Mouse (Mus musculus) layer of hippocampus, adult 2 months (tissue): ENCODE data around the gene Gabrg3. TPM values are rescaled to one million over a fixed set of nuclear protein-coding genes. Genes with fewer than 3 reads are reported as not detected.

Source experiments
- DNase-seq, 2 experiments: peaks; one replicate each; pipeline ENCODE4 v3.0.0; 2022; ENCODE audit warnings: low spot score in 2 of 2
- H3K27ac ChIP-seq: fragments of 200-600 bp; 2 replicates; pipeline ENCODE4 v1.8.1; 2022
- H3K4me3 ChIP-seq: fragments of 200-600 bp; 2 replicates; pipeline ENCODE4 v1.8.1; 2022; ENCODE audit warnings: mild to moderate bottlenecking
- CTCF ChIP-seq: fragments of 200-600 bp; conservative IDR thresholded peaks from 2 replicates; pipeline ENCODE4 v1.8.1; 2022; ENCODE audit warnings: antibody characterized with exemption, mild to moderate bottlenecking, moderate library complexity
- long read RNA-seq, 2 experiments: library from polyadenylated mRNA; stranded (forward); transcript quantifications; one replicate each; pipeline ENCODE4 v2.0.0; 2021; ENCODE audit warnings: borderline mapping rate in 2 of 2
- total RNA-seq, 2 experiments: library from RNA; stranded (reverse); gene quantifications; 2 replicates each; pipeline ENCODE4 v1.2.3; 2021

The Gabrg3 gene
- 10 to 100 TPM; 15.5 to 15.8 TPM for total RNA-seq
- long read RNA-seq, experiment 1, partial matches to known transcripts = 0 of 3 reads
- long read RNA-seq, experiment 1, other reads (novel, unspliced or antisense) = 3 of 3 reads
- long read RNA-seq, experiment 2, partial matches to known transcripts = 0 of 5 reads
- long read RNA-seq, experiment 2, other reads (novel, unspliced or antisense) = 3 of 5 reads

- TF ChIP-seq CTCF = peak; percentile 41
- Histone ChIP-seq H3K4me3 (peak within 1 kb of the TSS; percentile 65), H3K27ac (peak within 1 kb of the TSS; percentile 87)
- peak in 1 of 2 experiments; percentile 59 for DNase-seq
Measured at GRCm38 (mm10) chr7:57386517-57387340, at the start of gene Gabrg3. Gabrg3 (minus strand) TSS chr7:57387188.

DNA sequence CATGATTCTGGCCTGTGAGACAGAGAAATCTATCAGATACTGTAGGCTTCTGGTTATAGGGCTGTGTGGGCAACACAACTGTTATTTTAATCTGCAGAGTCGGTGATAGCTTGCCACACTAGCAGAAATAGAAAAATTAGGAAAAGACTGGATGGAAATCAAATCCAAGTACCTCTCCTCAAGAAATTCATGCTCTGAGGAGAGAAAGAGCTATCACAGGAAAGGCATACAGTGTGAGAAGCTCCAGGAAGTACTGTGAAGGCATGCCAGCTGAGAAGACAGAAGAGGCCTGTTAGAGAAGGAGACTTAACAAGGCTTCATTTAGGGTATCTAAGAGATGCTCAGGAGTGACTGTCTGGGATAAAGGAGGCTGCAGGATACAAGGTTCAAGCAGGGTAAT, 35.7 kb upstream of the Gabrg3 start:
- Histone ChIP-seq H3K4me3 (no peak overlapping the region), H3K27ac (peak overlapping the region; percentile 46; the same call in 1 of the 2 replicates)
- no peak for TF ChIP-seq CTCF
- DNase-seq = no peak

DNA sequence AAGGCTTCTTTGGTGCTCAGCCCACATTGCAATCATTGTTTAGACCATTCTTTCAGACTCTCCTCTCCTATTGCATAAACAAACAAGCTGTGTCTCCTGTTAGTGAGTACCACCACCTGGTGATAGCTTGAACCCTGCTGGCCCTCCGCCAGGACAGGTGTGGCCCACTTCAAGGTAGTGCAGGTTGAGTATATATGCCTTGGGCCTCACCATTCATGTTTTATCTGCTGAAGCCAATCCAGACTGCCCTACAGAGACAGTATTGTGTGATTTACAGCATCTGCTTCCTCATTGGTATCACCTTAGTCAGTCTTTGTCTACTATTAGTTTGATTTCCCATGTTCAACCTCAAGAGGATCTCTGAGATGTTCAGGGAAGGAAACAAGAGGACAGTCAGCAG, 34.1 kb upstream of the Gabrg3 start:
- TF ChIP-seq CTCF = no peak
- no peak overlapping the region for H3K4me3 ChIP-seq
- H3K27ac ChIP-seq = no peak overlapping the region
- DNase-seq = no peak

- DNase-seq = no peak
- Histone ChIP-seq H3K27ac (peak within 1 kb of the TSS; percentile 47; the same call in 1 of the 2 replicates), H3K4me3 (no peak within 1 kb of the TSS)
- no peak for TF ChIP-seq CTCF
Measured at GRCm38 (mm10) chr7:57419392-57419791, 32.4 kb upstream of the Gabrg3 start, which contains the start of gene Gabrb3. Gabrb3 (plus strand) TSS chr7:57419692.

DNA sequence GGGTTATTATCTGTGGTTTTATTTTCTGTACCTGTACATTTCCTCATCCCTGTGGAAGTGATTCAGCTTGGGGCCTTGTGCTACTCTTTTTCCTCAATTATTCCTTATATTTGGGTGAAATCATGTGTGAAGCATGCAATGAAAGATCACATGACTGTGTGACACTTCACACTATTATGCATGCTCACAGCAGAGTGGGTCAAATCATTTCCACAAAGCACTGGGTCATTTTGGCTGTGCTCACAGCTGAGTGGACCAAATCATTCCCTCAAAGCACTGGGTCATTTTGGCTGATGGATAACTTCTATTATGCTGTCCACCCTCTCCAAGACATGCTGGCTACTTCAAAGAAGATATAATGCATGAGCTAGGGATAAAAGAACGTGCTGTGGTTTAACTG, 25.9 kb upstream of the Gabrg3 start:
- H3K27ac ChIP-seq = no peak overlapping the region
- H3K4me3 ChIP-seq = no peak overlapping the region
- no peak for TF ChIP-seq CTCF

GRCm38 (mm10) chr7:57411163-57411562, 24.2 kb upstream of the Gabrg3 start:
- DNase-seq = no peak
- Histone ChIP-seq H3K27ac (no peak overlapping the region), H3K4me3 (no peak overlapping the region)
- TF ChIP-seq CTCF = no peak

More for the DNA sequence above, 25.9 kb upstream of the Gabrg3 start:
- no peak for DNase-seq

GRCm38 (mm10) chr7:57393551-57393950, 6.6 kb upstream of the Gabrg3 start:
- Histone ChIP-seq H3K27ac (no peak overlapping the region), H3K4me3 (no peak overlapping the region)
- TF ChIP-seq CTCF = no peak
- no peak for DNase-seq

- peak; percentile 58 for TF ChIP-seq CTCF
- H3K27ac ChIP-seq = no peak overlapping the region
- no peak for DNase-seq
- H3K4me3 ChIP-seq = no peak overlapping the region
Measured at GRCm38 (mm10) chr7:57390046-57390445, 3.1 kb upstream of the Gabrg3 start.

GRCm38 (mm10) chr7:57387341-57387654, 310 bp upstream of the Gabrg3 start:
- no peak for DNase-seq
- Histone ChIP-seq H3K27ac (peak overlapping the region; percentile 87), H3K4me3 (peak overlapping the region; percentile 65)
- TF ChIP-seq CTCF = peak; percentile 67

DNA sequence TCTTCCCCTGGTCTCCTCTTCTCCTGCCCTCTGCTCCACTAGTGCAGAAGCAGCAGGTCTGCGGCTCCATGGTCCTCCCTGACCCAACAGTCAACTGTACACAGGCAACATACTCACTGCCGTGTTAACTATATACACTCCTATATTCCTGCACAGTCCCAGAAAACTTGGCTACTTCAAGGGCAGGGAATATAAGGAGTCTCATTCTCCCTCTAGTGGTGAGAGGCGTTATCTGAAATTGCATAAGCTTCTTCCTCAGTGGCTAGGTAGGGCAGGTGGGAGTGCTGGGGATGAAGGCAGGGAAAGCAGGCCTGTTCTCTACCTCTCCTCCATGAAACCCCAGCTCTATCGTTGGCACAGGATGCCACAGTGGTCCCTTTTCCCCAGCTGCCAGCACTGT, 2.9 kb downstream of the Gabrg3 start:
- peak; percentile 53 to 56 for DNase-seq
- H3K27ac ChIP-seq = peak overlapping the region; percentile 39; the same call in 1 of the 2 replicates
- peak overlapping the region; percentile 24; the same call in 1 of the 2 replicates for H3K4me3 ChIP-seq
- TF ChIP-seq CTCF = peak; percentile 88

- no peak for DNase-seq
- H3K4me3 ChIP-seq = no peak overlapping the region
- TF ChIP-seq CTCF = no peak
- H3K27ac ChIP-seq = no peak overlapping the region
Measured at GRCm38 (mm10) chr7:57366013-57366390, 21.0 kb downstream of the Gabrg3 start.

DNA sequence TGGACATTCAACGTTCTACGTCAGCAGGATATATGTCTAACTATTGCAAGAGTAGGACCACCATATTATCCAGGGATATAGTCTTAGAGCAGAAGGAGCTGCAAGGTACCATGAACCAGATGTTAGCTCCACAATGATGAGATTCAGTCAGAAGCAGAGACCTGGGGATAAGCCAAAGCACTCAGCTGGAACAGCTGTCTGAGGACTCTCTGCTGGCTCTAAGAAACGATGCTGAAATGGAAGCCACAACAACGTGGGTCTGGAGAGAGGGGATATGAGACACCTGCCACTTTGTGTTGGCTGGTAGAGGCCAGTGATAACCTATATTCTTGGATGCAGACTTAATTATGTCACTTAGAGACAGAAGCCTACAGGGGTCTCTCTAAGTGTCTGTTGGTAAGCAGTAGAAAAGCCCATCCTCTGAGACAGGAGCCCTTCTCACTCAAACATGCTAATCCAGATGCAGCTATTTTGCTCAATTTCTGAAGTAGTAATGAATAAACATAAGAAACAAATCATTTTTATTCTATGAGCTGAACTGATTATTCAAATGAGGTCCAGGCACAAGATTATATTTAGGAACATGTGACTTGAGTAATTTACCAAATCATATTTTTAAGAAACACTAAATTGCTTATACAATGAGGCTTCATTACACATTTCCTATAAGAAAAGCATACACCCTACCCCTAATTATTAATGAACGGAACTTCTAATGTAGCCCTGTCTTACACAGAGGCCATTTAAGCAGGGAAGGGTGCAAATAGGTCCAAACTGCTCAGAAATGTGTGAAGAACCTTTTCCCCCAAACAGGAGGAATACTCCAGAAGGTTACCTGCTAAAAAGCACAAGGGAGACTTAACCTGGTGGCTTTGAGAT, 21.6 kb downstream of the Gabrg3 start:
- DNase-seq = no peak
- H3K27ac ChIP-seq = 0 out of 2 replicates have a peak overlapping the region, but pooled peaks have one; percentile 20
- H3K4me3 ChIP-seq = no peak overlapping the region
- no peak for TF ChIP-seq CTCF

GRCm38 (mm10) chr7:57363812-57364211, 23.2 kb downstream of the Gabrg3 start:
- no peak overlapping the region for H3K4me3 ChIP-seq
- H3K27ac ChIP-seq = no peak overlapping the region
- no peak for TF ChIP-seq CTCF
- no peak for DNase-seq
